Mouse (Mus musculus) forebrain, embryonic 10.5 days (tissue): ENCODE measurements around the gene Cabp5. TPM values are rescaled to one million over a fixed set of nuclear protein-coding genes. Genes with fewer than 3 reads are reported as not detected.
"Not testable (repeated sequence)": the region's sequence is repeated elsewhere in the genome, so short reads cannot be mapped to it uniquely, and the experiment has no call there.

Experiments
- DNase-seq: peaks from one replicate; pipeline ENCODE4 v3.0.0-alpha.2; 2017; ENCODE audit warnings: low spot score; ENCODE audit errors: extremely low spot score
- H3K27ac ChIP-seq: fragments of 300-500 bp; sonication (generic); 2 replicates; pipeline ENCODE4 v1.5.1; 2016; ENCODE audit warnings: mild to moderate bottlenecking
- H3K27me3 ChIP-seq: fragments of 300-500 bp; sonication (generic); 2 replicates; pipeline ENCODE4 v1.6.1; 2016; ENCODE audit warnings: mild to moderate bottlenecking; ENCODE audit not compliant: poor library complexity, severe bottlenecking
- H3K36me3 ChIP-seq: fragments of 300-500 bp; sonication (generic); replicated peaks from 2 replicates; pipeline ENCODE4 v1.6.1; 2016; ENCODE audit warnings: mild to moderate bottlenecking, moderate library complexity
- H3K4me1 ChIP-seq: fragments of 300-500 bp; sonication (generic); 2 replicates; pipeline ENCODE4 v1.6.1; 2016
- H3K4me3 ChIP-seq: fragments of 300-500 bp; sonication (generic); 2 replicates; pipeline ENCODE4 v1.5.1; 2016; ENCODE audit warnings: mild to moderate bottlenecking, moderate library complexity
- H3K9me3 ChIP-seq: fragments of 300-500 bp; sonication (generic); 2 replicates; pipeline ENCODE4 v1.6.1; 2016; ENCODE audit warnings: mild to moderate bottlenecking, moderate library complexity
- WGBS: fragments of 180-500 bp; shearing (Covaris S2); methylation state at CpG from one replicate; pipeline ENCODE4 v1.1.7; 2016; 5-methylcytosine and 5-hydroxymethylcytosine counted together
- polyA plus RNA-seq: library from polyadenylated mRNA; unstranded; fragments of >200 nt; fragmentation: Nextera tagmentation; extraction: Ambion mirVana; gene quantifications from 2 replicates; pipeline ENCODE4 v1.2.1, GENCODE M21; 2016

Gene Cabp5
- 0.11 TPM in 1 of 2 replicates, not detected in the other for polyA plus RNA-seq

DNA sequence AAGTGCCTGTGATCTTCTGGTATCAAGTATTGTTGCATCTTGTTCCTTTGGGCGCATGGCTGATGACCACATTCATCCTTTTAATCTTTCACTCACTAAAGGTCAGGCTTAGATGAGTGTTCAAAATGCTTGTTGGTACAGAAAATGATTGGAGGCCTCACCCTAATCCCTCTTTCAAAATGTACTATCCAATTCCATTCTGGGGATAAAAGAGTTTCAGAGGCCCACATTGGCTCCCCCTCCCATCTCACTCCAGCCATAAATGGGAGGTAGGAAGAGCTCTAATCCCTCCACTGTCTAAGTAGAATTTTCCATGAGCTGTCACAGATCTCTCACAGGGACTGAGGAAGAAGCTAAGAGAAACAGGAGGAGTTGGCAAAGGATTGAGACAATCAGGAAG, at the start of gene Cabp5:
Gene Cabp5, plus strand, starts transcription at position 301 of the 400 bp plus-strand sequence.
- Histone ChIP-seq H3K4me3 (no peak within 1 kb of the TSS), H3K9me3 (peaks cover 21% of the 10 kb centered on the region), H3K27me3 (no peaks in the 10 kb centered on the region), H3K4me1 (no peaks in the 10 kb centered on the region), H3K27ac (no peak within 1 kb of the TSS), H3K36me3 (no peaks in the 10 kb centered on the region)
- DNase-seq = no peak
- 86% methylated on average over 1 of the region's 1 CpGs for WGBS

DNA sequence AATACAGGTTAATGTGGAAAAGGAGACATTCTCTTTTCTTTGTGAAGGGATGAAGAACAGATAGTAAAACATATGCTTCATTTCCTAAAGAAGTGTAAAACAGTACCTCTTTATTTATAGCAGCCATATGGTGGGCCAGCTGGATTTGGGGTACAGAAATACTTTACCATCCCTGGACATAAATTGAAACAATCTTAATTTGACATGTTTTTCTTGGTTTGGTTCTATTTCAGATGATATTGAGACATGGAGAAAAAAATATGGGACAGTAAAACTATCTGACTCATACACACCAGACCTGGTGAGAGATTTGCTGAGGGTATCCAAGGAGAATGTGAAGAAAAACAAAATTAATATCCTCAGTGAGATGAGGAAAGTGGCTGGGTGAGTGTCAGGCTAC, 42.0 kb upstream of the Cabp5 start:
- H3K9me3 ChIP-seq = peaks cover 22% of the 10 kb centered on the region
- H3K27ac ChIP-seq = no peak overlapping the region
- H3K36me3 ChIP-seq = peaks cover 85% of the 10 kb centered on the region
- H3K27me3 ChIP-seq = no peaks in the 10 kb centered on the region
- DNase-seq = no peak
- H3K4me1 ChIP-seq = no peaks in the 10 kb centered on the region
- no peak overlapping the region for H3K4me3 ChIP-seq

- Histone ChIP-seq H3K36me3 (no peaks in the 10 kb centered on the region), H3K4me1 (no peaks in the 10 kb centered on the region), H3K9me3 (no peaks in the 10 kb centered on the region), H3K27ac (no peak overlapping the region), H3K27me3 (no peaks in the 10 kb centered on the region), H3K4me3 (no peak overlapping the region)
- DNase-seq = no peak
- WGBS = 87% methylated on average over 2 of the region's 2 CpGs
Observed at GRCm38 (mm10) chr7:13380588-13380987, 17.3 kb upstream of the Cabp5 start.

GRCm38 (mm10) chr7:13450541-13450940, 52.6 kb downstream of the Cabp5 start, which contains the start of gene Bsph1:
Bsph1 (plus strand) TSS chr7:13450841.
- 92% methylated on average over 1 of the region's 1 CpGs for WGBS
- peaks cover 27% of the 10 kb centered on the region for H3K9me3 ChIP-seq
- DNase-seq = not testable (repeated sequence)

More at GRCm38 (mm10) chr7:13450541-13450940, 52.6 kb downstream of the Cabp5 start, which contains the start of gene Bsph1:
- not testable (repeated sequence) for H3K36me3 ChIP-seq, H3K27ac ChIP-seq, H3K27me3 ChIP-seq, H3K4me1 ChIP-seq, H3K4me3 ChIP-seq

Other genes starting within 250 kb of the Cabp5 start
- not detected in 2 replicates for gene Vmn1r88, start 238.6 kb upstream of the Cabp5 start, polyA plus RNA-seq
- gene Vmn1r89, start 185.1 kb upstream of the Cabp5 start, polyA plus RNA-seq = not detected in 2 replicates
- gene Lig1, start 120.8 kb upstream of the Cabp5 start, polyA plus RNA-seq = 189 TPM in 2 replicates
- gene Zswim9, start 119.4 kb upstream of the Cabp5 start, polyA plus RNA-seq = 10.3 and 10.8 TPM in 2 replicates
- gene Pla2g4c, start 73.5 kb upstream of the Cabp5 start, polyA plus RNA-seq = 2.1 and 3.0 TPM in 2 replicates
- not detected in 2 replicates for gene Bsph1, start 52.7 kb downstream of the Cabp5 start, polyA plus RNA-seq
- gene Bsph2, start 172.9 kb downstream of the Cabp5 start, polyA plus RNA-seq = not detected in 2 replicates
- not detected in 2 replicates for gene Sult2a5, start 225.8 kb downstream of the Cabp5 start, polyA plus RNA-seq